ENCODE assay signal across 21 mouse cellular contexts in the genomic region with DNA sequence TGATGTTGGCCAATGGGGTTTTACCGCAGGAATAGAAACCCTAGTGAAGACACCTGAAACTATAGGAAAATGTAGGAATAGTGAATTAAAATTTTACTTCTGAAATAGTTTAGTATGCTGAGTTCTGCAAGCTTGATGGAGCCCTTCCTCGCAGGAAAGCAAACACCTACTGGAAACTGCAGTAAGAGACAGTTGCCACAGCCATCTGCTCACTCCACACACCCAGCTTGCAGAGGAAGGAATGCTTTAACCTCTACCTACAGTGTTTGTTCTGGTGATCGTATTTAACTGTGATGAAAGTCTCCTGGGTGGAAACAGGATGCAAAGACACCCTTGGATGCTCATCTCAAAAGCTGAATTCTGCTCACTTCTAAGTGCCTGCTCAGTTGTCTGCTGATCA. TPM values are rescaled to one million over a fixed set of nuclear protein-coding genes. Genes with fewer than 3 reads are reported as not detected.
DNase-seq lines count a peak whose midpoint lies in the region; ATAC-seq lines count a peak whose summit lies in the region.
"Had no signal": no experiment of that assay in that cellular context is flagged by ENCODE, and none has a peak within 500 bp of the region (broad histone marks: within the 10 kb centered on the region; RNA-seq: fewer than 3 reads in every experiment).

No protein-coding gene starts in this region.

- H3K27ac ChIP-seq in heart, embryonic 12.5 days (ENCODE audit: poor library complexity, severe bottlenecking) = no peak overlapping the region
- H3K27ac ChIP-seq: embryonic facial prominence, embryonic 13.5 days; hindbrain, embryonic 15.5 days; limb, embryonic 15.5 days; macrophage; midbrain, embryonic 12.5 days had no signal

- H3K36me3 ChIP-seq in heart, embryonic 12.5 days = no peaks in the 10 kb centered on the region
- H3K36me3 ChIP-seq: embryonic facial prominence, embryonic 13.5 days; hindbrain, embryonic 15.5 days; limb, embryonic 15.5 days; midbrain, embryonic 12.5 days had no signal

- 71% methylated on average over 3 of the region's 3 CpGs for WGBS in heart, embryonic 12.5 days

- H3K4me1 ChIP-seq in heart, embryonic 12.5 days (replicated peaks) = no peaks in the 10 kb centered on the region
- H3K4me1 ChIP-seq: embryonic facial prominence, embryonic 13.5 days; limb, embryonic 15.5 days; midbrain, embryonic 12.5 days had no signal

- H3K9me3 ChIP-seq in heart, embryonic 12.5 days (replicated peaks) = no peaks in the 10 kb centered on the region
- H3K9me3 ChIP-seq: embryonic facial prominence, embryonic 13.5 days; hindbrain, embryonic 15.5 days; limb, embryonic 15.5 days; midbrain, embryonic 12.5 days had no signal

- no peak overlapping the region for H3K9ac ChIP-seq in heart, embryonic 12.5 days
- H3K9ac ChIP-seq: embryonic facial prominence, embryonic 13.5 days; hindbrain, embryonic 15.5 days; limb, embryonic 15.5 days; liver, postnatal 0 days; midbrain, embryonic 12.5 days had no signal

- no peak for ATAC-seq in heart, embryonic 12.5 days (ENCODE audit: insufficient number of reproducible peaks, low FRiP score)
- no peak for ATAC-seq in CD4-positive, CD25-positive, alpha-beta regulatory T cell, adult 4 months
- ATAC-seq: liver, postnatal 0 days; Patski had no signal

- no peak overlapping the region for H3K4me2 ChIP-seq in heart, embryonic 12.5 days
- H3K4me2 ChIP-seq: embryonic facial prominence, embryonic 13.5 days; hindbrain, embryonic 15.5 days; limb, embryonic 15.5 days; midbrain, embryonic 12.5 days had no signal

- DNase-seq in heart, adult 11 months = peak; percentile 29
- peak; percentile 12 to 17 for DNase-seq in frontal cortex, postnatal 25 days (ENCODE audit: low spot score in 2 of 2)
- DNase-seq in layer of hippocampus, postnatal 36 days = peak; percentile 53 to 56
- DNase-seq in right cerebral cortex, postnatal 14 days = peak; percentile 14
- DNase-seq in B cell, adult 2 months = no peak
- no peak for DNase-seq in ovary, adult 18-20 months (ENCODE audit: low spot score)
- DNase-seq: cerebellum, adult 11 months; heart, postnatal 14 days; kidney, adult 18-20 months; kidney, postnatal 4 days; liver, postnatal 0 days; thymus, postnatal 14 days had no signal

- H3K4me3 ChIP-seq in heart, embryonic 12.5 days = no peak overlapping the region
- H3K4me3 ChIP-seq: embryonic facial prominence, embryonic 13.5 days; hindbrain, embryonic 15.5 days; limb, embryonic 15.5 days; midbrain, embryonic 12.5 days had no signal

- no peaks in the 10 kb centered on the region for H3K27me3 ChIP-seq in heart, embryonic 12.5 days (replicated peaks)
- H3K27me3 ChIP-seq: embryonic facial prominence, embryonic 13.5 days; hindbrain, embryonic 15.5 days; limb, embryonic 15.5 days; midbrain, embryonic 12.5 days; Patski had no signal

RNA-seq across cellular contexts. Expression of a gene that starts 12.9 kb away (rescaled TPM):
- polyA plus RNA-seq in heart, embryonic 12.5 days (2016; fragmentation: Nextera tagmentation; extraction: Ambion mirVana) = 0.01 and 0.08 TPM in 2 replicates
- 1 to 10 TPM in 1 of 2 experiments, under 1 TPM in 1; 0.95 to 1.1 TPM for total RNA-seq in layer of hippocampus, postnatal 36 days (2021)
- under 1 TPM in 1 of 2 experiments, not detected in 1; 0.04 TPM for polyA plus RNA-seq in CD4-positive, CD25-positive, alpha-beta regulatory T cell, adult 4 months (2017; shearing (Covaris generic))
- total RNA-seq: common myeloid progenitor, adult 5-6 weeks had no signal
- polyA plus RNA-seq: liver, postnatal 0 days; macrophage; Patski had no signal

Comparison
In these comparisons a context has a peak if more than half of its experiments do, and no peak if none do; other contexts are left out.
1. DNase-seq: peak in heart, adult 11 months (single experiment), frontal cortex, postnatal 25 days (2 of 2), layer of hippocampus, postnatal 36 days (2 of 2) and right cerebral cortex, postnatal 14 days (single experiment); none in B cell, adult 2 months (0 of 2) and ovary, adult 18-20 months (single experiment).